Mouse (Mus musculus): ENCODE results near the gene Gm8126. TPM values are rescaled to one million over a fixed set of nuclear protein-coding genes. Genes with fewer than 3 reads are reported as not detected.
"Not testable (repeated sequence)": the region's sequence is repeated elsewhere in the genome, so short reads cannot be mapped to it uniquely, and the experiment has no call there.

The Gm8126 gene
- polyA plus RNA-seq (2016; fragmentation: Nextera tagmentation; extraction: Ambion mirVana), result not detected in 2 replicates

DNA sequence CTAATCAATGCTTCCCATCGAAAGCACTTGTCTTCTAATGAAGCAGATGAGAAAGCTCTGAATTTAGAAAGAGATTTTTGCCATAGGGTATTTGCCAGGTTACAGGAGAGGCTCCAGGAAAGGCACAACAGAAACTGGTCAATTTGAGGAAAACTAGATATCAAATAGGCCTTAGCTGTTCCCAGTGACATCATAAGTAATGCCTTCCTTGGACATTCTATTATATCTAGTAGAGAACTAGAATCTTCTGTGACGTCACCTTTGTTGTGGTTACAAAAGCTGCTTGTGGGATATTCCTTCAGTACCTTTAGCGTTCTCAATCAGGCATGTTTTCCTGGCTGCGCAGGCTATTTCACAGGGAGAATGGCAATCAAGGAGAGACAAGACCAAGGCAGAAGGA, at the start of gene Gm8126:
TSS of gene Gm8126 (plus strand) at position 301 of the 400 bp plus-strand sequence.
- DNase-seq (ENCODE audit: low spot score); H3K4me3 ChIP-seq; H3K4me1 ChIP-seq; H3K27ac ChIP-seq (replicated peaks); H3K9me3 ChIP-seq (replicated peaks); H3K36me3 ChIP-seq; H3K27me3 ChIP-seq (ENCODE audit: low read depth, poor library complexity, severe bottlenecking): not testable (repeated sequence)
- 90% methylated on average over 3 of the region's 4 CpGs for WGBS

DNA sequence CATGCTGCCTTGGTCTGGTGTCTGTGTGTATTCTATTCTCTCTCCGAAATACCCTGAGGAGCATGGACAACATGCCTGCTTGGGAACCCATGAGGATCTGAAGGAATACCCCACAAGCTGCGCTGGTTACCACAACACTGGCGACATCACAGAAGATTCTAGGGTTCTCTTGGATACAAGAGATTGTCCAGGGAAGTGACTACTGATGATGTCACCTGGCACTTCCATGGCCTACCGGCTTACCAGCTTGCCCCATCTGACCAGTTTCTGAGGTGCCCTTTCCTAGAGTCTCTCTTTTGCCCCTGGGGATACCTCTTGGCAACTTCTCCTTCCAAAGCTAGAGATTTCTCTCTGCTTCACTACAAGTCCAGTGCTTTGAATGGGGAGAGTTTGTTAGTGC, 23.2 kb upstream of the Gm8126 start, which contains the start of gene Gm8122:
TSS of gene Gm8122 (minus strand) at position 101 of the 400 bp plus-strand sequence.
- H3K27ac ChIP-seq (replicated peaks); H3K4me3 ChIP-seq; H3K4me1 ChIP-seq; H3K27me3 ChIP-seq (ENCODE audit: low read depth, poor library complexity, severe bottlenecking); H3K9me3 ChIP-seq (replicated peaks); H3K36me3 ChIP-seq; DNase-seq (ENCODE audit: low spot score): not testable (repeated sequence)
- 91% methylated on average over 4 of the region's 4 CpGs for WGBS

DNA sequence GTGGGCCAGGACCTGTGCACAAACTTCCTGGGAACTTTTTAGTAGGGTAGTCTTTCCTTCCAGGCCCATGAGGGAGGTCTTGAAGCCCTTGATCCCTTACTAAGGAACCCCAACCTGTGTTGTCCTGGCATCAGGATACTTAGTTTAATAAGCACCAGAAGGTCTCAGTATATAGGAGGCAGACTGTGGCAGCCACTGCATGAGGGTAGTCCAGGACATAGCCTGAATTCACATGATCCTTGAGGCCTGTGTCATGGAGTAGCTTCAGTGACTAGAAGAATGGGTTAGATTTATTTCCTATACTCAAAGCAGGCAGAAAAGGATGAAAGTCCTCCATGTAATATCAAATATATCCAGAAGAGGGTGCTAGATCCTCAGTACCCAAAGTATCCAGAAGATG, 20.7 kb upstream of the Gm8126 start:
- not testable (repeated sequence) for H3K9me3 ChIP-seq (replicated peaks); H3K4me1 ChIP-seq; H3K27me3 ChIP-seq (ENCODE audit: low read depth, poor library complexity, severe bottlenecking); H3K27ac ChIP-seq (replicated peaks); H3K4me3 ChIP-seq; H3K36me3 ChIP-seq; DNase-seq (ENCODE audit: low spot score)

DNA sequence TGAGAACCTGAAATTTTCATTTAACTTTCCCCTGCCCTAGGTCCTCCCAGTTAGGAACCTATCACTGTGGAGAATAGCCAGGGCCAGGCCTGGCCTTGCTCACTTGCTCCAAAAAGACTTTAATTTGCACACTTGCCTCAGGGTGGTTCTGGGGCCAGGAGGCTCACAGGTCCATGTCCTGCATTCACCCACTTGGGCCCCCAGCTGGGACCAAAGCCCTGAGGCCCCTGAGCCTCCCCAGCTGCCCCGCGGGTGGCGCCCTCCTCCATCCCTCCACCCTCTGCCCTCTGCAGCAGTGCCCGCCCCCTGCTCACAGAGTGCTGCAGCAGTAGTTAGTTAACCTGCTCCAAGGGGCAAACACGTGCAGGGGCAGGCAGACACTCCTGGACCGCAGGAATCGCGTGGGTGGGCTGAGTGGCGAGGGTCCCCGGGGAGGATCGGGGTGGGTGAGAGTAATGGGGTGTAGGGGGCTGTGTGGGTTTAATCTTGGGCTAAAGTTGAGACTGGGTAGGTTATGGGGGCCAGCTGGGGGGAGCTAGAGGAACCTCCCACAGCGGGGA, 8.8 kb upstream of the Gm8126 start:
- H3K9me3 ChIP-seq (replicated peaks); H3K36me3 ChIP-seq; H3K27ac ChIP-seq (replicated peaks); H3K27me3 ChIP-seq (ENCODE audit: low read depth, poor library complexity, severe bottlenecking); DNase-seq (ENCODE audit: low spot score); H3K4me3 ChIP-seq; H3K4me1 ChIP-seq: not testable (repeated sequence)
- WGBS, result 22% methylated on average over 10 of the region's 12 CpGs

DNA sequence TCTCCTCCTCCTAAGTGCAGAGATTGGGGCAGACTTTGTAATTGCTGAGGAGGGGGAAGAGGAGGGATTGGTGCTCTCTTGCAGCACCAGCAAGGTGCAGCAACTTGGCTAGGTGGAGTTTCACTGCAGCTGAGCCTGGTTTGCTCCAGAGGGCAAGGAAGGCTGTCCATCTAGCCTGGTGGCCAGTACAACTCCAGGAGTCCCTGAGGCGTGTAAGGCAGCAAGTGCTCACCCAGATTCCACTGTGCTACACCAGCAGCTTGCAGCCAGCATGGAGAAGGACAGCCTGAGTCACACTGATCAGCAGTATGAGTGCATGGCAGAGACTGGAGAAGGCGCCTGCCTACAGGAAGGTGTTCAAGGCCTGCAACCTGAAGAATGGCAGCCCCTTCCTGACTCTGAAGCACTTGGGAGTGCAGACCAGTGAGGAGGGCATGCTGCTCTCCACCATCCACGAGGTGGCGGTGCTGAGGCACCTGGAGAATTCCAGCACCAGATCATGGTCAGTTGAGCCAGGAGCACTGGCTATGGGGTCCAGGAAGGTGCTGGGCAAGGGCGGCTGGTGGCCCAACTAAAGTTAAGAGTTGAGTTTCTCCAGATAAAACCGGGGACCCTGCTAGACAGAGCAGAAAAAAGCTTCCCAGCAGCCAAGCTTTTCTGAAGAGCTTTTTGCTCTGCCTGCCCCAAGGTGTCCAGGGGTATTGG, 7.7 kb upstream of the Gm8126 start:
- not testable (repeated sequence) for H3K36me3 ChIP-seq; H3K9me3 ChIP-seq (replicated peaks); H3K4me3 ChIP-seq; H3K27ac ChIP-seq (replicated peaks); DNase-seq (ENCODE audit: low spot score); H3K27me3 ChIP-seq (ENCODE audit: low read depth, poor library complexity, severe bottlenecking); H3K4me1 ChIP-seq
- WGBS, result 30% methylated on average over 5 of the region's 6 CpGs

DNA sequence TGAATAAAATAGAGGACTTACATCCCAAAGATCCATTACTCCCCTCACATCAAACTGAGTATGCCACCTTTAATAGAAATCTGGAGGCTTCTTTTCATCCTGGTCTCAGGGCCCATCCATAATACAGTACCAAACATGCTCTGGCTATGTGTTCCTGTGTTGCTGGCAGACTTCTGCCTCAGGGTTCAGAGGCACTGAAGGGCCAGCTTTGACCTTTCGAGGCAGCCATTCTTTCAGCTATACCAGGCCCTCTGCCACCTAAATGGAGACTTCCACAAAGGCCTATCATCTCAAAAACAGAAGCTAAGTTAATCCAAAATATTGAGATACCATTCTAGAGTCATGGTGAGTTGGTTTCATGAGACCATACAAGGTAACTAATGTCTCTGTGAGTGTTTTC, 1.9 kb upstream of the Gm8126 start:
- H3K27ac ChIP-seq (replicated peaks); H3K27me3 ChIP-seq (ENCODE audit: low read depth, poor library complexity, severe bottlenecking); DNase-seq (ENCODE audit: low spot score); H3K9me3 ChIP-seq (replicated peaks); H3K36me3 ChIP-seq; H3K4me3 ChIP-seq; H3K4me1 ChIP-seq: not testable (repeated sequence)
- WGBS, result 87% methylated on average over 1 of the region's 1 CpGs

DNA sequence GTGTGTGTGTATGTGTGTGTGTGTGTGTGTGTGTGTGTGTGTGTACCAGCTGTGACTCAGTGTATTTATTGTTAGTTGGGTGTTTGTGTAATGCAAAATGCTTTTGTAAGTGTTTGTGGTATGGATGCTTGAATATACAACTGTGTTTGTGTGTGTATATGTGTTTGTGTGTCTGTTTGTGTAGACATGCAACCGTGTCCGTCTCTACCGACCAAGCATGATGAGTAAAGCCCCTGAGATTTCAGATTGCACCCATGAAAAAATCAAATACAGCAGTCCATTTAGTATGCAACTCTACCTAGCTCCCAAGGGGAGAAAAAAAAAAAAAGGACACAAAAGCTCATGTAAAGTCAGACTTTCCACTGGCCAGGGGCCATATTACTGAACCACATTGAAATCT, 5.0 kb downstream of the Gm8126 start:
- not testable (repeated sequence) for H3K4me1 ChIP-seq; DNase-seq (ENCODE audit: low spot score); H3K27ac ChIP-seq (replicated peaks); H3K36me3 ChIP-seq; H3K27me3 ChIP-seq (ENCODE audit: low read depth, poor library complexity, severe bottlenecking); H3K9me3 ChIP-seq (replicated peaks); H3K4me3 ChIP-seq
- 91% methylated on average over 3 of the region's 3 CpGs for WGBS

DNA sequence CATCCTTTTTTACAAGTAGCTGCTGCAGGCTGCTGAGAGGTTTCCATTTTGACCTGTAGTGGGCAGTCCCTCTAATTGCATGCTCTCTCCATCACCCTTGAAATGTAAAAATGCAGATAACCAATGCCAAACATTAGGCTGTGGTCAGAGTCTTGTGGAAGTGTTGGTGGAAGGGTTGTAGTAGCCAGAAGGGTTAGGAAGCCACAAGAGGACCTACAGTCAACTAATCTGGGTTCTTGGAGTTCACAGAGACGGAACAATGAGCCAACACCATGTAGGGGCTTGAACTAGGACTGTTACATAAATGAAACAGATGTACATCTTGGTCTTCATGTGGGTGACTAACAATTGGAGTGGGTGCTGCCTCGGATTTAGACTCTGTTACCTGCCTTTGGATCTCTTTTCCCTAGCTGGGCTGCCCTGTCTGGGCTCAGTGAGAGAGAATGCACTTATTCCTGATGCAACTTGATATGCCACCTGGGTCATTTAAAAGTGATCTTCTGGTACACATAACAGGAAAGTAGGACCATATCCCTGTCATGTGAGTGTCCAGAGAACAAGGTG, 10.2 kb downstream of the Gm8126 start:
- not testable (repeated sequence) for H3K4me1 ChIP-seq; H3K27ac ChIP-seq (replicated peaks); H3K36me3 ChIP-seq; H3K27me3 ChIP-seq (ENCODE audit: low read depth, poor library complexity, severe bottlenecking); H3K9me3 ChIP-seq (replicated peaks); H3K4me3 ChIP-seq; DNase-seq (ENCODE audit: low spot score)
- 55% methylated on average over 2 of the region's 2 CpGs for WGBS

DNA sequence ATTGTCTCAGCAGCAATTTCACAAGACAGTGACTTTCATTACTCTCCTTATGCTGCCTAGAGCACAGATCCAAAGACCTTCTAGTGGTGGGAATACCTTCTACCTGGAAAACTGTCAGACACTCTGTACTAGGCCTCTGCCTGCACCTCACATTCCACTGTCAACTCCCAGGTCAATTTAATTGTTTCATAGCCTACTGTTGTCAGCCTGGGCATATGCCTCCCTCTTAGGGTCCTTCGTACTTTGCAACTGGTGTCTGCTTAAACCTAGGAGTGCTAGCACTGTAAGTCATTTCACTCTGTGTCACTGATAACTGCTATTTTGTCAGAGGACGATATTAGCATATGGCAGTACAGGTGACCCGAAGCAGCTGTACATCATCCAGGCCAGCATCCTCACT, 10.8 kb downstream of the Gm8126 start:
- not testable (repeated sequence) for H3K4me1 ChIP-seq; DNase-seq (ENCODE audit: low spot score); H3K27ac ChIP-seq (replicated peaks); H3K27me3 ChIP-seq (ENCODE audit: low read depth, poor library complexity, severe bottlenecking); H3K9me3 ChIP-seq (replicated peaks); H3K4me3 ChIP-seq; H3K36me3 ChIP-seq
- 93% methylated on average over 3 of the region's 3 CpGs for WGBS

DNA sequence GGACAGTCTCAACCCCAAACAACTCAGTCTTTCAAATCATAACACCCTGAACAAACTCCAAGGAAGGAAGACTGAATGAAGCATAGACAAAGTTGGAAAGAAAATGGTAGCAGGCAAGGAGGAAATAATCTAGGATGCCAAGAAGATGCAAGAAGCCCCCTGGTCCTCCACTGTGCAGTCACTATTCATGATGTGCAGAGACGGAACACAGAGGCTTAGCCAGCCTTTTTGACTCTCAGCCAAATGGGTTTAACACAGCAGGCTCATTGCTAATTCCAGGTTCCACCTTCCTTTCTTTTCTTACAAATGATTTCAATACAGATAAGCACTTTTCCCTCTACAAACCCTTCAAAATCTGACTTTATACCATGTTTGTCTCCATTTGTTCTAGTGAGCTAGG, 14.7 kb downstream of the Gm8126 start:
- not testable (repeated sequence) for H3K36me3 ChIP-seq; DNase-seq (ENCODE audit: low spot score); H3K27ac ChIP-seq (replicated peaks); H3K9me3 ChIP-seq (replicated peaks); H3K4me1 ChIP-seq; H3K27me3 ChIP-seq (ENCODE audit: low read depth, poor library complexity, severe bottlenecking); H3K4me3 ChIP-seq
- WGBS, result 67% methylated on average over 1 of the region's 1 CpGs

DNA sequence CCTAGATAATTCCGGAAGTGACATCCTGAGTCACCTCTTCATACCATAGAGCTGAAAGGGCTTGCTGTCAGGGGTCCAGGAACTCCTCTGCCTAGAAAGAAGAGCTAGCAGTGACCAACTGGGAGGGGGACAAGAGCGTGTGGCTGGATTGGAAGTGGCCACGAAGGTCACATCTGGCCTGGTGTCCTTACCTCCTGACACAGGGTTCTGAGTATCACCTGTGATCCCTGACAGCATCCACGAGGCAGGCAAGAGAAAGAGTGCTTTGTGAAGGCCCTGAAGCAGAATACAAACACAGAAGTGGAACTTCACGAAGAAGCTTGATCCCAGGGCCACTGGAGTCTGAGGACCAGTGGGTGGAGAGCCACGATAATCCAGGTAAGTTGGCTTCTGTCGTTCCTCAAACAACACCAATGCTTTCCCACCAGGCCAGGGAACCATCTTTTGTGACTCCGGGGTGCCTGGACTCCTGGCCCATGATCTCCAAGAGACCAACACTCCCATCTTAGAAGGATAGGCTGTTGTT, 16.6 kb downstream of the Gm8126 start, which contains the start of gene Gm9732:
TSS of gene Gm9732 (plus strand) at position 51 of the 526 bp plus-strand sequence.
- not testable (repeated sequence) for DNase-seq (ENCODE audit: low spot score); H3K4me1 ChIP-seq; H3K36me3 ChIP-seq; H3K4me3 ChIP-seq; H3K27me3 ChIP-seq (ENCODE audit: low read depth, poor library complexity, severe bottlenecking); H3K27ac ChIP-seq (replicated peaks); H3K9me3 ChIP-seq (replicated peaks)
- 85% methylated on average over 8 of the region's 8 CpGs for WGBS

DNA sequence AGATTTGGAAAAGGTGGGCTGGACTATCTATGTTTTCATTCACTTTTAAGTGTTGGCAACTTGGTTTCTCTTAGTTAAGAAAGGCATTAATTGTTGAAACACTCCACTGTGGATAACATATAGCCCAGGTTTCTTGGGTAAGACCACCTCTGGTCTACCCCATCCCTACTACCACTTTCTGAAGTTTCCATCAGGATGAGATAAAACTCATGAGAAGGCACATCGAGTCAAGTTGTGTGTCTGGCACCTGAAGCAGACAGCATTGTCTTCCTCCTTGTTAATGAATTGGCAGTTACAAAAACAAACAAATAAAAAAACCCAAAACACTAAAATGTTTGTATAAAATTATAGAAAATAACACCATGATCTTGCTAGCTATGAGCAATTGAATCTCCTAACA, 17.3 kb downstream of the Gm8126 start:
- not testable (repeated sequence) for H3K36me3 ChIP-seq; H3K27me3 ChIP-seq (ENCODE audit: low read depth, poor library complexity, severe bottlenecking); H3K4me1 ChIP-seq; H3K4me3 ChIP-seq; H3K27ac ChIP-seq (replicated peaks); DNase-seq (ENCODE audit: low spot score); H3K9me3 ChIP-seq (replicated peaks)
- WGBS, result 90% methylated on average over 1 of the region's 1 CpGs

DNA sequence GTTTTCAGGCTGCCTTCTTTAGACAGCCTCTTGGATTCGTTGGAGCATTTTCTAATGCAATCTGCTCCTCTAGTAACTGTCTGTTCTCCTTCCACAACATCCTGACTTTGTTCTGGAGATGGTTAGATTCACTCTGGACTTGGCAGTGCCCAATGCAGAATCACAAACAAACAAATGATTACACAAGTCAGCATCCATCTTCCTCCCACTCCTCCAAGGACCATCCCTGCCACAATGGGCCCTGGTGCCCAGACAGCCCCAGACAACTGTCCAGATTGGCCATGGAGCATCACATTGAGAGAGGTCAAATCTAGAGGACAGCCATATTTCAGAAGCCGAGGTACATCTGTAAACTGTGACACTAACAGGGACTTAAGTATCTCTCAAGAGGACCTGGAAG, 19.0 kb downstream of the Gm8126 start:
- H3K27ac ChIP-seq (replicated peaks); H3K27me3 ChIP-seq (ENCODE audit: low read depth, poor library complexity, severe bottlenecking); H3K36me3 ChIP-seq; H3K4me3 ChIP-seq; H3K9me3 ChIP-seq (replicated peaks); DNase-seq (ENCODE audit: low spot score); H3K4me1 ChIP-seq: not testable (repeated sequence)
- WGBS, result 76% methylated on average over 2 of the region's 2 CpGs
